Mouse (Mus musculus) adipose tissue, adult 10 weeks (tissue): ENCODE results near the gene Slc25a43. TPM values are rescaled to one million over a fixed set of nuclear protein-coding genes. Genes with fewer than 3 reads are reported as not detected.

Experiments used
- polyA plus RNA-seq: library from polyadenylated mRNA; stranded (reverse); fragments of 350-450 nt; fragmentation: Illumina TruSeq; extraction: RNeasy Lipid Tissue Mini Kit (QIAGEN cat#74804); gene quantifications from one replicate; pipeline ENCODE4 v1.2.3, GENCODE M21; 2014; ENCODE audit warnings: low read depth, low replicate concordance

Gene Slc25a43
- polyA plus RNA-seq = not detected

GRCm38 (mm10) chrX:36743503-36744101, at the start of gene Slc25a43:
TSS of gene Slc25a43 (plus strand) at chrX:36743659.

DNA sequence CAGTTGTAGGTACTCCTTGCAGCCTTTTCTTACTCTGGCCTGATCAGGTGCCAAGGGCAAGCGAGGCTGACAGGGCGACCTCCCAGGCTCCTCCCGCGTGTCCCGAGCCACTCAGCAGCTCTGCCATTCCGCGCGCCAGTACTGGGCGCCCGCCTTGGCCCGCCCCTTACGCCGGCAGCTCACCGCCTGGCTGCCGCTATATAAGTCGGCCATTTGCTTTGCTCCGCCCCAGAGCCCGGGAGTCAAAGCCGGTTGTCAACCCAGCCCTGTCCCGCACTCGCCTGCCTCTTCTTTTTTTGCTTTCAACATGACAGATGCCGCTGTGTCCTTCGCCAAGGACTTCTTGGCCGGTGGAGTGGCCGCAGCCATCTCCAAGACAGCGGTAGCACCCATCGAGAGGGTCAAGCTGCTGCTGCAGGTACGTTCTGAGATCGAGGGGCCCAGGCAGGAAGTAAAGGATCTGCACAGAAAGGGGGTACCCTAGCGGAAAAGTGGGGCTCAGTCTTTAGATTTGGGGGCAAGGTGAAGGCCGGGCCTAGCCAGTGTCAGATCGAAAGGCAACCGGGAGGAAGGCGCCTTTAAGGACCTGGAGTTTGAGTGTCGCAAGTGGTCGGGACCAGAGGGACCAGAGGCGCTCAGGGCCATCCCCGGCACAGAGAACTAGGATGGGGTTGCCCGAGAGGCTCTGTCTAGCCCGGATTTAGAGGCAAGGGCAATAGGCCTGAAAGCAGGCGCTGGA, 52.1 kb downstream of the Slc25a43 start, which contains the start of gene Slc25a5:
Slc25a5 (plus strand) TSS at position 228 of the 739 bp plus-strand sequence.

Other genes starting within 250 kb of the Slc25a43 start
- 530 TPM for gene Pgrmc1, start 145.5 kb upstream of the Slc25a43 start, polyA plus RNA-seq
- gene Akap17b, start 98.3 kb upstream of the Slc25a43 start, polyA plus RNA-seq = 3.1 TPM
- gene Slc25a5, start 52.0 kb downstream of the Slc25a43 start, polyA plus RNA-seq = 381 TPM
- gene Ube2a, start 130.2 kb downstream of the Slc25a43 start, polyA plus RNA-seq = 61.1 TPM
- 49.8 TPM for gene C330007P06Rik, start 130.5 kb downstream of the Slc25a43 start, polyA plus RNA-seq
- gene Nkrf, start 159.2 kb downstream of the Slc25a43 start, polyA plus RNA-seq = 6.1 TPM
- gene Sept6, start 248.1 kb downstream of the Slc25a43 start, polyA plus RNA-seq = 6.1 TPM